Mouse (Mus musculus) forelimb bud, embryonic 11.5 days (tissue): ENCODE measurements at regions not wholly inside any gene's neighbourhood (a gene's known extent, or its start where the extent isn't known, plus 50 kb on each side); places are given as distances from the start of the nearest gene placed in this dataset.
A peak's percentile ranks its signal among the peaks of the same experiment; 100 is the strongest.

ENCODE experiments used
- DNase-seq: peaks from one replicate; pipeline ENCODE4 v3.0.0-alpha.2; 2012; ENCODE audit warnings: low read depth, low spot score

- DNase-seq, result peak; percentile 71
These were observed 68.6 kb upstream of the Chd6 start for GRCm38 (mm10) chr2:161177355-161178021.

GRCm38 (mm10) chr2:161166681-161167080 lies 57.8 kb upstream of the Chd6 start:
- DNase-seq, result no peak

GRCm38 (mm10) chr2:161165495-161165894 lies 56.6 kb upstream of the Chd6 start:
- no peak for DNase-seq

GRCm38 (mm10) chr2:161164320-161164719 lies 55.4 kb upstream of the Chd6 start:
- no peak for DNase-seq
